Mouse (Mus musculus): ENCODE results near the gene Adh6a. TPM values are rescaled to one million over a fixed set of nuclear protein-coding genes. Genes with fewer than 3 reads are reported as not detected.
"Not testable (repeated sequence)": the region's sequence is repeated elsewhere in the genome, so short reads cannot be mapped to it uniquely, and the experiment has no call there.

Adh6a gene
- total RNA-seq, 1 experiment from 2014 or later = 0.81 TPM

- ATAC-seq (ENCODE audit: extremely low read depth, insufficient number of reproducible peaks, low FRiP score, poor library complexity, severe bottlenecking) = no peak
Measured at GRCm38 (mm10) chr3:138311015-138311414, 2.1 kb upstream of the Adh6a start.

- ATAC-seq (ENCODE audit: extremely low read depth, insufficient number of reproducible peaks, low FRiP score, poor library complexity, severe bottlenecking) = no peak
Measured at GRCm38 (mm10) chr3:138316908-138317472, 3.9 kb downstream of the Adh6a start.

- no peak for ATAC-seq (ENCODE audit: extremely low read depth, insufficient number of reproducible peaks, low FRiP score, poor library complexity, severe bottlenecking)
Measured at GRCm38 (mm10) chr3:138325001-138325400, 11.9 kb downstream of the Adh6a start.

GRCm38 (mm10) chr3:138325466-138325865 is 12.4 kb downstream of the Adh6a start:
- no peak for ATAC-seq (ENCODE audit: extremely low read depth, insufficient number of reproducible peaks, low FRiP score, poor library complexity, severe bottlenecking)

- ATAC-seq (ENCODE audit: extremely low read depth, insufficient number of reproducible peaks, low FRiP score, poor library complexity, severe bottlenecking) = no peak
Measured at GRCm38 (mm10) chr3:138333910-138334309, 20.8 kb downstream of the Adh6a start.

GRCm38 (mm10) chr3:138334320-138334719 is 21.2 kb downstream of the Adh6a start:
- ATAC-seq (ENCODE audit: extremely low read depth, insufficient number of reproducible peaks, low FRiP score, poor library complexity, severe bottlenecking) = no peak

GRCm38 (mm10) chr3:138335566-138335965 is 22.5 kb downstream of the Adh6a start:
- no peak for ATAC-seq (ENCODE audit: extremely low read depth, insufficient number of reproducible peaks, low FRiP score, poor library complexity, severe bottlenecking)

- no peak for ATAC-seq (ENCODE audit: extremely low read depth, insufficient number of reproducible peaks, low FRiP score, poor library complexity, severe bottlenecking)
Measured at GRCm38 (mm10) chr3:138336104-138336754, 23.1 kb downstream of the Adh6a start.

- ATAC-seq (ENCODE audit: extremely low read depth, insufficient number of reproducible peaks, low FRiP score, poor library complexity, severe bottlenecking) = no peak
Measured at GRCm38 (mm10) chr3:138341471-138341870, 28.4 kb downstream of the Adh6a start, which contains the start of gene Adh6b. TSS of gene Adh6b (plus strand) at chr3:138341775.

- ATAC-seq (ENCODE audit: extremely low read depth, insufficient number of reproducible peaks, low FRiP score, poor library complexity, severe bottlenecking) = no peak
Measured at GRCm38 (mm10) chr3:138347041-138347440, 34.0 kb downstream of the Adh6a start.

GRCm38 (mm10) chr3:138352012-138352809 is 39.1 kb downstream of the Adh6a start:
- ATAC-seq (ENCODE audit: extremely low read depth, insufficient number of reproducible peaks, low FRiP score, poor library complexity, severe bottlenecking) = no peak

GRCm38 (mm10) chr3:138358856-138359255 is 45.8 kb downstream of the Adh6a start:
- ATAC-seq (ENCODE audit: extremely low read depth, insufficient number of reproducible peaks, low FRiP score, poor library complexity, severe bottlenecking) = no peak

GRCm38 (mm10) chr3:138360721-138361120 is 47.6 kb downstream of the Adh6a start:
- ATAC-seq (ENCODE audit: extremely low read depth, insufficient number of reproducible peaks, low FRiP score, poor library complexity, severe bottlenecking) = no peak

- ATAC-seq (ENCODE audit: extremely low read depth, insufficient number of reproducible peaks, low FRiP score, poor library complexity, severe bottlenecking) = no peak
Measured at GRCm38 (mm10) chr3:138362920-138363319, 49.8 kb downstream of the Adh6a start.

GRCm38 (mm10) chr3:138366181-138366580 is 53.1 kb downstream of the Adh6a start:
- no peak for ATAC-seq (ENCODE audit: extremely low read depth, insufficient number of reproducible peaks, low FRiP score, poor library complexity, severe bottlenecking)

- no peak for ATAC-seq (ENCODE audit: extremely low read depth, insufficient number of reproducible peaks, low FRiP score, poor library complexity, severe bottlenecking)
Measured at GRCm38 (mm10) chr3:138369546-138369945, 56.5 kb downstream of the Adh6a start.

- ATAC-seq (ENCODE audit: extremely low read depth, insufficient number of reproducible peaks, low FRiP score, poor library complexity, severe bottlenecking) = not testable (repeated sequence)
Measured at GRCm38 (mm10) chr3:138370289-138370688, 57.2 kb downstream of the Adh6a start.

GRCm38 (mm10) chr3:138373920-138374319 is 60.8 kb downstream of the Adh6a start:
- no peak for ATAC-seq (ENCODE audit: extremely low read depth, insufficient number of reproducible peaks, low FRiP score, poor library complexity, severe bottlenecking)

- no peak for ATAC-seq (ENCODE audit: extremely low read depth, insufficient number of reproducible peaks, low FRiP score, poor library complexity, severe bottlenecking)
Measured at GRCm38 (mm10) chr3:138375148-138375547, 62.1 kb downstream of the Adh6a start.
